Mouse (Mus musculus): ENCODE results near the gene Fam57a.

DNA sequence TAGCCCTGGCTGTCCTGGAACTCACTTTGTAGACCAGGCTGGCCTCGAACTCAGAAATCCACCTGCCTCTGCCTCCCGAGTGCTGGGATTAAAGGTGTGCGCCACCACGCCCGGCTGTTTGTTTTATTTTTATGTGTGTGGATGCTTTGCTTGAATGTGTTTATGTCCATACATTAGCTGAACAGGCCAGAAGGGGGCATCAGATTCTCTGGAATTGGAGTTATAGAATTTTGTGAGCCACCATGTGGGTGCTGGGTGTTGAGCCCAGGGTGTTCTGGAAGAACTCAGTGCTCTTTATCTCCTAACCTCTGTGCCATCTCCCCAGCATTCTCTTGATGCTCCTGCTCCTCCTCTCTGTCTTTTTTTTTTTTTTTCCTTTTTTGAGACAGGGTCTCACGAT, 7.4 kb downstream of the Fam57a start:
- TF ChIP-seq POLR2A (IDR thresholded peaks at IDR 0.05; ENCODE audit: low read depth, low read length): no peak
- no peak for TF ChIP-seq CTCF (IDR thresholded peaks at IDR 0.05; ENCODE audit: extremely low read depth, insufficient read depth, insufficient read length, insufficient replicate concordance)
